Mouse (Mus musculus): Measurements from ENCODE around the gene 4931428L18Rik.

DNA sequence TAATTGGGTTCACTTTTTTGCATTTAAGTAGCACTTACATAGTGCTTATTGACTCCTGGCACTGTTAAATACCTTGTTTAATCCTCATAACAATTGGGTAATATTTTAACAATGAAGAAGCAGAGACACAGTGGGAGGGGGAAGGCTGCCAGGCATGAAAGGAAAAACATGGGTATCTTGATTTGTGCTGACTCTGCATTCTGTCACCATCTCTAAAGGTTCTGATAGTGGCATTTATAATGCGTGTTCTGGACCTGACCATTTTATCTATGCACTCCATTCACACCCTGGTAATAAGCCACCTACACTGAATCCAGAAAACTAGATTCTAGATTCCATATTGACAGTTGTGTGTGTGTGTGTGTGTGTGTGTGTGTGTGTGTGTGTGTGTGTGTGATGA is 26.9 kb downstream of the 4931428L18Rik start:
- TF ChIP-seq BHLHE40 (IDR thresholded peaks at IDR 0.05; ENCODE audit: borderline replicate concordance, low read depth, low read length) (no peak), RAD21 (IDR thresholded peaks at IDR 0.05; ENCODE audit: low read depth, low read length) (no peak), SIN3A (IDR thresholded peaks at IDR 0.05; ENCODE audit: low read length) (no peak), POLR2AphosphoS2 (IDR thresholded peaks at IDR 0.05; ENCODE audit: low read length) (no peak), GATA1 (IDR thresholded peaks at IDR 0.05; ENCODE audit: low read depth, low read length) (no peak)

Measured in MEL (cell line).